Mouse (Mus musculus) bone marrow, adult 2 months (tissue): ENCODE measurements at regions not wholly inside any gene's neighbourhood (a gene's known extent, or its start where the extent isn't known, plus 50 kb on each side); places are given as distances from the start of the nearest gene placed in this dataset.

Experiments
- CTCF ChIP-seq: fragments of 200-500 bp; IDR thresholded peaks from 2 replicates; pipeline ENCODE4 v1.5.1; 2011; ENCODE audit warnings: low read length, control low read depth; ENCODE audit not compliant: control insufficient read depth, insufficient read depth
- POLR2A ChIP-seq: fragments of 200-500 bp; IDR thresholded peaks from 2 replicates; pipeline ENCODE4 v1.6.1; 2011; ENCODE audit warnings: low read depth, mild to moderate bottlenecking, control low read depth, low read length, borderline replicate concordance; ENCODE audit not compliant: control insufficient read depth

- TF ChIP-seq POLR2A, result no peak
- TF ChIP-seq CTCF, result no peak
Observed at GRCm38 (mm10) chr13:83382609-83383008, 121.2 kb upstream of the Mef2c start.
